Mouse (Mus musculus) hindbrain, embryonic 12.5 days (tissue): ENCODE data around the gene Arhgef18. TPM values are rescaled to one million over a fixed set of nuclear protein-coding genes. Genes with fewer than 3 reads are reported as not detected.

Source experiments
- ATAC-seq: fragments of 200-750 bp; cut with Nextera tagmentation; 2 replicates; pipeline ENCODE4 v1.8.0; 2017; ENCODE audit warnings: moderate TSS enrichment; ENCODE audit not compliant: low FRiP score
- H3K27ac ChIP-seq: fragments of 300-500 bp; sonication (generic); 2 replicates; pipeline ENCODE4 v1.5.1; 2016; ENCODE audit warnings: mild to moderate bottlenecking
- H3K27me3 ChIP-seq: fragments of 300-500 bp; sonication (generic); 2 replicates; pipeline ENCODE4 v1.6.1; 2016; ENCODE audit warnings: mild to moderate bottlenecking
- H3K36me3 ChIP-seq: fragments of 300-500 bp; sonication (generic); 2 replicates; pipeline ENCODE4 v1.6.1; 2016; ENCODE audit warnings: mild to moderate bottlenecking
- H3K4me1 ChIP-seq: fragments of 300-500 bp; sonication (generic); 2 replicates; pipeline ENCODE4 v1.6.1; 2016
- H3K4me2 ChIP-seq: fragments of 300-500 bp; sonication (generic); replicated peaks from 2 replicates; pipeline ENCODE4 v1.6.1; 2016; ENCODE audit warnings: mild to moderate bottlenecking
- H3K4me3 ChIP-seq: fragments of 300-500 bp; sonication (generic); 2 replicates; pipeline ENCODE4 v1.5.1; 2016; ENCODE audit warnings: mild to moderate bottlenecking
- H3K9ac ChIP-seq: fragments of 300-500 bp; sonication (generic); 2 replicates; pipeline ENCODE4 v1.6.1; 2016; ENCODE audit warnings: mild to moderate bottlenecking, moderate library complexity
- H3K9me3 ChIP-seq: fragments of 300-500 bp; sonication (generic); replicated peaks from 2 replicates; pipeline ENCODE4 v1.6.1; 2016; ENCODE audit warnings: mild to moderate bottlenecking
- WGBS: fragments of 180-500 bp; shearing (Covaris S2); methylation state at CpG from one replicate; pipeline ENCODE4 v1.1.7; 2016; 5-methylcytosine and 5-hydroxymethylcytosine counted together
- polyA plus RNA-seq: library from polyadenylated mRNA; unstranded; fragments of >200 nt; fragmentation: Nextera tagmentation; extraction: Ambion mirVana; gene quantifications from 2 replicates; pipeline ENCODE4 v1.2.1, GENCODE M21; 2016

The Arhgef18 gene
- polyA plus RNA-seq, 1 experiment from 2014 or later: 13.7 TPM

- 91% methylated on average over 2 of the region's 2 CpGs for WGBS
- peaks cover 46% of the 10 kb centered on the region for H3K36me3 ChIP-seq
- H3K4me1 ChIP-seq: no peaks in the 10 kb centered on the region
- H3K9me3 ChIP-seq: no peaks in the 10 kb centered on the region
- ATAC-seq: no peak
- H3K4me3 ChIP-seq: no peak overlapping the region
- no peak overlapping the region for H3K4me2 ChIP-seq
- no peak overlapping the region for H3K27ac ChIP-seq
- no peak overlapping the region for H3K9ac ChIP-seq
- no peaks in the 10 kb centered on the region for H3K27me3 ChIP-seq
These were observed 35.6 kb downstream of the Arhgef18 start for GRCm38 (mm10) chr8:3428426-3428825.

GRCm38 (mm10) chr8:3429966-3430365 lies 37.2 kb downstream of the Arhgef18 start:
- peaks cover 58% of the 10 kb centered on the region for H3K36me3 ChIP-seq
- H3K4me1 ChIP-seq: no peaks in the 10 kb centered on the region
- no peak for ATAC-seq
- no peak overlapping the region for H3K4me2 ChIP-seq
- H3K27me3 ChIP-seq: no peaks in the 10 kb centered on the region
- no peaks in the 10 kb centered on the region for H3K9me3 ChIP-seq
- H3K4me3 ChIP-seq: no peak overlapping the region
- H3K27ac ChIP-seq: no peak overlapping the region
- H3K9ac ChIP-seq: no peak overlapping the region
- 77% methylated on average over 2 of the region's 2 CpGs for WGBS

- Histone ChIP-seq H3K9ac (no peak overlapping the region), H3K36me3 (peaks cover 68% of the 10 kb centered on the region), H3K4me3 (no peak overlapping the region), H3K27me3 (no peaks in the 10 kb centered on the region), H3K4me1 (no peaks in the 10 kb centered on the region), H3K9me3 (no peaks in the 10 kb centered on the region), H3K4me2 (no peak overlapping the region), H3K27ac (no peak overlapping the region)
- 89% methylated on average over 3 of the region's 3 CpGs for WGBS
- no peak for ATAC-seq
These were observed 38.3 kb downstream of the Arhgef18 start for GRCm38 (mm10) chr8:3431113-3431512.

GRCm38 (mm10) chr8:3436492-3436891 lies 43.7 kb downstream of the Arhgef18 start:
- Histone ChIP-seq H3K9me3 (no peaks in the 10 kb centered on the region), H3K9ac (no peak overlapping the region), H3K4me3 (no peak overlapping the region), H3K4me1 (no peaks in the 10 kb centered on the region), H3K27me3 (no peaks in the 10 kb centered on the region), H3K27ac (no peak overlapping the region), H3K36me3 (peaks cover 93% of the 10 kb centered on the region), H3K4me2 (no peak overlapping the region)
- 88% methylated on average over 6 of the region's 6 CpGs for whole genome bisulfite sequencing
- ATAC-seq: no peak

- no peak for ATAC-seq
- WGBS: 79% methylated on average over 12 of the region's 12 CpGs
- peaks cover 78% of the 10 kb centered on the region for H3K36me3 ChIP-seq
These were observed 46.7 kb downstream of the Arhgef18 start for GRCm38 (mm10) chr8:3439510-3439909.

GRCm38 (mm10) chr8:3449226-3449625 lies 56.4 kb downstream of the Arhgef18 start:
- Histone ChIP-seq H3K36me3 (peaks cover 85% of the 10 kb centered on the region), H3K27ac (no peak overlapping the region), H3K4me3 (no peak overlapping the region), H3K4me1 (no peaks in the 10 kb centered on the region), H3K9me3 (no peaks in the 10 kb centered on the region; the same call in 1 of the 2 replicates), H3K4me2 (no peak overlapping the region), H3K27me3 (no peaks in the 10 kb centered on the region), H3K9ac (no peak overlapping the region)
- WGBS: 91% methylated on average over 2 of the region's 2 CpGs
- no peak for ATAC-seq

More at GRCm38 (mm10) chr8:3439510-3439909, 46.7 kb downstream of the Arhgef18 start:
- no peak overlapping the region for H3K4me2 ChIP-seq
- no peaks in the 10 kb centered on the region for H3K27me3 ChIP-seq
- H3K4me1 ChIP-seq: no peaks in the 10 kb centered on the region
- H3K9me3 ChIP-seq: no peaks in the 10 kb centered on the region
- no peak overlapping the region for H3K4me3 ChIP-seq
- H3K9ac ChIP-seq: no peak overlapping the region
- no peak overlapping the region for H3K27ac ChIP-seq

- H3K4me2 ChIP-seq: no peak overlapping the region
- no peaks in the 10 kb centered on the region for H3K4me1 ChIP-seq
- no peak overlapping the region for H3K27ac ChIP-seq
- H3K9ac ChIP-seq: no peak overlapping the region
- no peaks in the 10 kb centered on the region for H3K27me3 ChIP-seq
- H3K9me3 ChIP-seq: no peaks in the 10 kb centered on the region; the same call in 1 of the 2 replicates
- 28% methylated on average over 5 of the region's 5 CpGs for WGBS
- peak; percentile 51; the same call in 1 of the 2 replicates for ATAC-seq
- peaks cover 92% of the 10 kb centered on the region for H3K36me3 ChIP-seq
- no peak overlapping the region for H3K4me3 ChIP-seq
These were observed 57.9 kb downstream of the Arhgef18 start for GRCm38 (mm10) chr8:3450670-3451069.

GRCm38 (mm10) chr8:3451992-3452391 lies 59.2 kb downstream of the Arhgef18 start:
- Histone ChIP-seq H3K4me1 (no peaks in the 10 kb centered on the region), H3K9me3 (no peaks in the 10 kb centered on the region; the same call in 1 of the 2 replicates), H3K27ac (no peak overlapping the region), H3K9ac (no peak overlapping the region), H3K4me3 (no peak overlapping the region), H3K27me3 (no peaks in the 10 kb centered on the region), H3K36me3 (peaks cover 90% of the 10 kb centered on the region), H3K4me2 (no peak overlapping the region)
- no peak for ATAC-seq
- WGBS: 96% methylated on average over 25 of the region's 25 CpGs

GRCm38 (mm10) chr8:3463248-3463647 lies 70.4 kb downstream of the Arhgef18 start:
- no peak for ATAC-seq

GRCm38 (mm10) chr8:3464309-3464708 lies 71.5 kb downstream of the Arhgef18 start:
- 60% methylated on average over 5 of the region's 5 CpGs for WGBS
- ATAC-seq: no peak
- no peak overlapping the region for H3K4me3 ChIP-seq

More at GRCm38 (mm10) chr8:3463248-3463647, 70.4 kb downstream of the Arhgef18 start:
- H3K36me3 ChIP-seq: no peaks in the 10 kb centered on the region
- H3K9me3 ChIP-seq: no peaks in the 10 kb centered on the region
- H3K4me2 ChIP-seq: no peak overlapping the region
- no peaks in the 10 kb centered on the region for H3K27me3 ChIP-seq
- peaks cover 7% of the 10 kb centered on the region; the same call in 1 of the 2 replicates for H3K4me1 ChIP-seq
- H3K4me3 ChIP-seq: no peak overlapping the region
- no peak overlapping the region for H3K27ac ChIP-seq
- 90% methylated on average over 2 of the region's 2 CpGs for WGBS
- H3K9ac ChIP-seq: no peak overlapping the region

GRCm38 (mm10) chr8:3467006-3467885 lies 74.4 kb downstream of the Arhgef18 start, which contains the start of gene Pex11g:
Gene Pex11g, minus strand, starts transcription at chr8:3467680.
- peak; percentile 91 for ATAC-seq
- H3K27ac ChIP-seq: peak within 1 kb of the TSS; percentile 89
- H3K4me2 ChIP-seq: peak within 1 kb of the TSS; percentile 67
- peaks cover 8% of the 10 kb centered on the region; the same call in 1 of the 2 replicates for H3K4me1 ChIP-seq
- no peaks in the 10 kb centered on the region for H3K9me3 ChIP-seq
- H3K27me3 ChIP-seq: no peaks in the 10 kb centered on the region
- H3K9ac ChIP-seq: peak within 1 kb of the TSS; percentile 68
- H3K4me3 ChIP-seq: peak within 1 kb of the TSS; percentile 35
- no peaks in the 10 kb centered on the region for H3K36me3 ChIP-seq
- WGBS: 9% methylated on average over 32 of the region's 32 CpGs

More at GRCm38 (mm10) chr8:3464309-3464708, 71.5 kb downstream of the Arhgef18 start:
- Histone ChIP-seq H3K36me3 (no peaks in the 10 kb centered on the region), H3K4me1 (peaks cover 8% of the 10 kb centered on the region; the same call in 1 of the 2 replicates), H3K9me3 (no peaks in the 10 kb centered on the region), H3K9ac (no peak overlapping the region), H3K27ac (no peak overlapping the region), H3K27me3 (no peaks in the 10 kb centered on the region), H3K4me2 (no peak overlapping the region)

GRCm38 (mm10) chr8:3467886-3468545 lies 75.2 kb downstream of the Arhgef18 start:
- H3K9me3 ChIP-seq: no peaks in the 10 kb centered on the region
- H3K27me3 ChIP-seq: no peaks in the 10 kb centered on the region
- peaks cover 8% of the 10 kb centered on the region; the same call in 1 of the 2 replicates for H3K4me1 ChIP-seq
- H3K4me3 ChIP-seq: peak overlapping the region; percentile 35
- peak overlapping the region; percentile 67 for H3K4me2 ChIP-seq
- H3K9ac ChIP-seq: peak overlapping the region; percentile 68
- 57% methylated on average over 9 of the region's 9 CpGs for WGBS
- peak overlapping the region; percentile 89 for H3K27ac ChIP-seq
- no peaks in the 10 kb centered on the region for H3K36me3 ChIP-seq
- ATAC-seq: peak; percentile 41
